Mouse (Mus musculus) fibroblast of lung, adult 2 months (primary cell): ENCODE data around the gene Hist2h2aa2.
"Not testable (repeated sequence)": the region's sequence is repeated elsewhere in the genome, so short reads cannot be mapped to it uniquely, and the experiment has no call there.

Experiments
- DNase-seq: peaks from one replicate; pipeline ENCODE4 v3.0.0-alpha.2; 2011; ENCODE audit warnings: low read depth

Gene Hist2h2aa2

DNA sequence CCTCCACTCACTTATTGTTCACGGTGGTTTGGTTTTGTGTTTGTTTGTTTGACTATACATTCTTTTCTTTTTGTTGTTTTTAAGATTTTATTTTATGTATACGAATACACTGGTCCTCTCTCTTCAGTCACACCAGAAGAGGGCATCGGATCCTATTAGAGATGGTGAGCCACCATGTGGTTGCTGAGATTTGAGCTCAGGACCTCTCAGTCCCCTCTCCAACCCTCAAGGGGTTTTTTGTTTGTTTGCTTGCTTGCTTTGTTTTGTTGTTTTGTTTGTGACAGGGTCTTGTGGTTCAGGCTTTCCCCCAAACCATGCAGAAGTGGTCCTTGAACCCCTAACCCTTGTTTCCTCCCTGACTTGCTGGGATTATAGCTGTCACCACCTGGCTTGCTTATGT, 21.5 kb upstream of the Hist2h2aa2 start:
- no peak for DNase-seq

GRCm38 (mm10) chr3:96260220-96260619, 20.1 kb upstream of the Hist2h2aa2 start:
- DNase-seq: no peak

DNA sequence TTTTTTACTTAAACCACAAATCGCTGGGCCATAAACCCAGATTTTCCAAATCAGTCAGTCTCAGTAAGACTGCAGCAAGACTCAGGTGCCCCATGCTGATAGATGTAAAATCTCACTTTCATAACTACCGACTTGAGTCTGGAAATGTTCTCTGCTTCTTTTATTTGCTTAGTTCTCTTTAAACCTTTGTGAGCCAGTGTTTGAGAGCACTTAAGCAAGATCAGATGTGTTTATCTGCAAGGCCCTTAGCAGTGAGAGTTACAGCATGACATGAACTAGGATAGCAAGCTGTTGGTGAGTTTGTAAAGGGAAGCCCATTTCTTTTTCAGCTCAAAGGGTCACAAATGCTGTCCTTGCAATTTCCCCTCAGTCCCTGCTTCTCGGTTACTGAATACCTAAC, 17.1 kb upstream of the Hist2h2aa2 start:
- no peak for DNase-seq

DNA sequence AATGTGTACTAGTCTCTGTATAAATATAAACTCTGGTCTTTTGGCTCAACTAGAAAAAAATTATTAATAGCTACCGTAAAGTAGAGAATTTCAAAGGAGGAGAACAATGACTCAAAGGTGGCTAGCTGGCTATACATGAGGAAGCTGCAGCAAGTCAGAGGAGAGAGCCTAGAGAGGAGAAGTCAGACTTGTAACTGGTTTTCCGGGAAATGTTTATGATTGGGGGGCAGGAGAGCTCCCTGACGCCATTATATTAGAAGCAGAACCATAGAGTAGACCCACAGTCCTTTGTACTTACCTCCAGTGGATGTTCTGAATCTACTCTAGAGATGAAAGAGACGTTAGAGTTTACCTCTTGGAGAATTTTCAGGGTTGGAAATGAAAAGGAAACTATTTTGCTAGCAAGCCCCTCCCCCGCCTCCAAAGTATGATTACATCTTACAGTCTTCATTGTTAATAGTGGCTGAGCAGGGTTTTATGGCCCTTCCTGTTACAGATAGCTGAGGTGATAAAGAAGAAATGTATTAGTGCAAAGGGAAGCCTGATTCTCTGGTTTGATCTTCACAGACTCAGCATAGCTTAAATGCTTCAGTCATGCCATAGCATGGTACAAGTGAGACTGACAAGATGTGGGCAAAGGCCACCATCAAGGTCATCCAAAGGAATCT, 16.0 kb upstream of the Hist2h2aa2 start:
- DNase-seq: no peak

DNA sequence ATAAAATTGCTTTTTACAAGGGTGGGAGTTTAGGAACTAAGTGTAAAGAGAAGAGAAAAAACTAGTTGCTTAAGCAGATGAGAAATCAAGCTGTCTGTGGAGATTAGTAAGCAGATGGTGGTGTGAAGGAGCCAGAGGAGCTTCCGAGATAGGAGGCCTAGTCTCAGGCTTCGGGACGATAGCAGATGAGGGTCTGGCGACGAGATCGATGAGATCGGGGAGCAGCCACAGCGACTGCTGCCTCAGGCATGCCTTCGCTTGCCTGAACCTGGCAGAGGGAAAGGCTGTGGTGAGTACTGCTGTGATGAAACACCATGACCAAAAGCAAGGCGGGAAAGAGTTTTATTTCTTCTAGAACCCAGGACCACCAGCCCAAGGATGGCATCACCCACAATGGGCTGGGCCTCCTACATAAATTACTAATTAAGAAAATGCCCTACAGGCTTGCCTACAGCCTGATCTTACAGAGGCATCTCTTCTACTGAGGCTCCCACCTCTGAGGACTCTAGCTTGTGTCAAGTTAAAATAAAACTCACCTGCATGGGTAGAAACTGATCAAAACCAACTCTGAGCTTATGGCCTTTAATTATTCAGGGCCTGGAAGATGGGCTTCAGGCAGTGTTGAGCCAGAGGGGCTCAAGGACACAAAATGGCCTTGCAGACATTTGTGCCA, 14.7 kb upstream of the Hist2h2aa2 start:
- no peak for DNase-seq

- DNase-seq: no peak
Measured at GRCm38 (mm10) chr3:96251787-96252186, 11.7 kb upstream of the Hist2h2aa2 start.

- no peak for DNase-seq
Measured at GRCm38 (mm10) chr3:96250890-96251289, 10.8 kb upstream of the Hist2h2aa2 start.

DNA sequence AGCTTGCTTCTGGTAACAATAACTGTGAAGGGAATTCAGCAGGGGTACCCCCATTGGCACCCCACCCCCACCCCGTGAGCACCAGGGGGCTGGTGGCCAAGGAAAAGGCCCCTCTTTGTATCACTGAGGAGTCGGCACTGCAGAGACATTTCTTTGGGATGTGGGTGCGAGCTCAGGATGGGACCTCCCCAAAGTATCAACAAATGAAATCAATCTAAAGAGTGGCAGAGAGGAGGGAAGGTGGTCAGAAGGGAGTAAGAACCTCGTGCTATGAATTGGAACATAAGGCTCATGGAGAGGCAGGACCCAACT, 8.9 kb upstream of the Hist2h2aa2 start:
- DNase-seq: no peak

- DNase-seq: no peak
Measured at GRCm38 (mm10) chr3:96248141-96249033, 8.3 kb upstream of the Hist2h2aa2 start.

- no peak for DNase-seq
Measured at GRCm38 (mm10) chr3:96247356-96248140, 7.5 kb upstream of the Hist2h2aa2 start.

DNA sequence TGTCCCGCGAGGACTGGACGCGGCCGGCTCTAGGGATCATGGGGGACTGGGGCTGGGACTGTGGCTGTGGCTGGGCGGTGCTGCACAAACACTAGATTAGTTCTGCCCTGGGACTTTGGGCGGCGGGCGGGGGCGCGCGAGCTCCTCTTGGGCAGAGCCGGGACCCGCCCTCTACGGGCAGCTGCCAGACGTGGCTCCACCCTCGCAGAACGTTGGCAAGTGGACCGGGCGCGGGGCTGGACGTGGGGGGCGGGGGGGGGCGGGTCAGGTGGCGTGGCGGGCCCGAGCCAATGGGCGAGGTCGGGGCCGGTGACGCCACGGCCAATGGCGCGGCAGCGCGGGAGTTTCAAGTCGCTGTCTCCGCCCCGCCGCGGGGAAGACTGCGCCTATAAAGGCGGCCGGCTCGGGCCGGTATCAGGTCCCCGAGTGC, 6.4 kb upstream of the Hist2h2aa2 start, which contains the start of gene Hist2h3c1:
Gene Hist2h3c1 (plus strand): TSS at position 259 of the 430 bp plus-strand sequence.
- not testable (repeated sequence) for DNase-seq

GRCm38 (mm10) chr3:96246018-96246417, 5.9 kb upstream of the Hist2h2aa2 start:
- DNase-seq: not testable (repeated sequence)

DNA sequence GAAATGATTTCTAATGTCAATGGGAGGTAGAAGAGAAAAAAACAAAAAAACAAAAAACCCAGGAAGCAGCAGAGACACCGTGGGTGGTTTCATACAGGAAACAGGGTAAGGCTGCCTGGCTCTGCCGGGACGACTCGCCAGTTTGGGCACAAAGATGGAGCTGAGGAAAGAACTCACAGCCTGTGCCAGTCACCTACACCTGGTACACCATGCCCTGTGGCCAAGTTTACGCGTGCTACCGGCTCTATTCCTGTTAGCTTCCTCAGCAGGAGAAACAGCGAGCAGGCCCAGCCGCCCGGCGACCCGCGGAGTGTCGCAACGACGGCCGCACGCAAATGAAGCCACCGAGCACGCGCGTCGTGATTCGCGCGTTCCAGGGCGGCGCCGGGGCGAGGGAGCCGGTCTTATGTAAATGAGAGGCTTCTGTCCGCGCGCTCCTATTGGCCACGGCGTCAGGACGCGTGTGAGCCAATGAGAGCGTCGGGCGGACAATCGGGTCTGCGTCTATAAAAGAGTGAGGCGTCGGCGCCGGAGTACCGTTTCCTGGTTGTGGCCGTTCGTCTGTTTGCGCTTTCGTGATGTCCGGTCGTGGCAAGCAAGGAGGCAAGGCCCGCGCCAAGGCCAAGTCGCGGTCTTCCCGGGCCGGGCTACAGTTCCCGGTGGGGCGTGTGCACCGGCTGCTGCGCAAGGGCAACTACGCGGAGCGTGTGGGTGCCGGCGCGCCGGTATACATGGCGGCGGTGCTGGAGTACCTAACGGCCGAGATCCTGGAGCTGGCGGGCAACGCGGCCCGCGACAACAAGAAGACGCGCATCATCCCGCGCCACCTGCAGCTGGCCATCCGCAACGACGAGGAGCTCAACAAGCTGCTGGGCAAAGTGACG, 5.2 kb upstream of the Hist2h2aa2 start, which contains the start of gene Hist2h2aa1:
Gene Hist2h2aa1 (plus strand): TSS at position 495 of the 884 bp plus-strand sequence.
- not testable (repeated sequence) for DNase-seq

GRCm38 (mm10) chr3:96243921-96244572, 4.0 kb upstream of the Hist2h2aa2 start:
- DNase-seq: no peak

DNA sequence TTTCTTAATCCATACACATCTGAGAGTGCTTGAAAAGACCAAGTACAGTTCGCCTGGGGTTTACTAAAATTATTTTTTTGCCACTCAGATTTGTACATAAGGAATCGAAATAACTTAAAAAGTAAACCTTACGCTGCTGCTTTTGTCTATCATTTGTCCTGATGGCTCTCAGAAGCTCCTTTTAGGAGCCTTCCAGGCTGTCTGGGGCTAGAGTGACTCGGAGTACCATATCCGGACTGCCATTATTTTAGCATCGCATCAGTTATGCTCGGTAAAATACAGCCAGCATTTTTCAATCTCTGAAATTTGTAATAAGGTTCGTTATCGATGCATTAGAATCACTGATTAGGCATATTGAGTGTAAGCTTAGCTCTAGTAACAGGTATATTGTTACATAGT, 722 bp upstream of the Hist2h2aa2 start:
- no peak for DNase-seq

GRCm38 (mm10) chr3:96238954-96239793, 902 bp downstream of the Hist2h2aa2 start, which contains the start of gene Hist2h3c2:
Hist2h3c2 (minus strand) TSS chr3:96239127.
- DNase-seq: not testable (repeated sequence)

DNA sequence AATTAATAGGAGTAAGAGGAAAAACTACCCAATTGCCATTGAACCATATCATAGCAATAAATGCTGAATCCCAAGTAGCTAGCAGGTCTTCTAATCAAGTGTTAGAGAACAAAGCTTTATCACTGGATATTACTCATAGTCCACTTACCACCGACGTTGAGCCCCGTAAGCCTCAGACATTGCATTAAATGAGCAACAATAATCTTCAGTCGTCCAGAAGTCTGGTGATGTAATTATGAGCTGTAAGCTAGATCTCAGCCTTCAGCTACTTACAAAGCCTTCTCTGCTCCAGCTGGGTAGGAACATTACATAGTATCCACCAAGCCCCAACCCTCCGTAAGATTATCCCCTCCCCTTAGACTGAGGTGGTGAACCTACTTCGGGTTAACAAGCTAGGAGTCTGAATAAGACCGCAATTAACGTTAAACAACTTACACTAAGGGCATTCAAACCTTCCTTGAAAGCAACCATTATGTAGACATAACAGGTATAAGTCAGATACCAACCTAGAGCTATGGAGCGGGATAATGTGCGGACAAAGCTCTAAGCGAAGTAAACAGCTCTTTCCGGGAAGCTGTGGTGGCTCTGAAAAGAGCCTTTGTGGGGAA, 2.1 kb downstream of the Hist2h2aa2 start:
- DNase-seq: no peak

- DNase-seq: no peak
Measured at GRCm38 (mm10) chr3:96237335-96237903, 2.7 kb downstream of the Hist2h2aa2 start.
